Mouse (Mus musculus) testis, postnatal 14 days (tissue): ENCODE measurements around the gene Sntg2.

Experiments
- DNase-seq: peaks from one replicate; pipeline ENCODE4 v3.0.0; 2021; ENCODE audit warnings: low spot score

The Sntg2 gene

DNA sequence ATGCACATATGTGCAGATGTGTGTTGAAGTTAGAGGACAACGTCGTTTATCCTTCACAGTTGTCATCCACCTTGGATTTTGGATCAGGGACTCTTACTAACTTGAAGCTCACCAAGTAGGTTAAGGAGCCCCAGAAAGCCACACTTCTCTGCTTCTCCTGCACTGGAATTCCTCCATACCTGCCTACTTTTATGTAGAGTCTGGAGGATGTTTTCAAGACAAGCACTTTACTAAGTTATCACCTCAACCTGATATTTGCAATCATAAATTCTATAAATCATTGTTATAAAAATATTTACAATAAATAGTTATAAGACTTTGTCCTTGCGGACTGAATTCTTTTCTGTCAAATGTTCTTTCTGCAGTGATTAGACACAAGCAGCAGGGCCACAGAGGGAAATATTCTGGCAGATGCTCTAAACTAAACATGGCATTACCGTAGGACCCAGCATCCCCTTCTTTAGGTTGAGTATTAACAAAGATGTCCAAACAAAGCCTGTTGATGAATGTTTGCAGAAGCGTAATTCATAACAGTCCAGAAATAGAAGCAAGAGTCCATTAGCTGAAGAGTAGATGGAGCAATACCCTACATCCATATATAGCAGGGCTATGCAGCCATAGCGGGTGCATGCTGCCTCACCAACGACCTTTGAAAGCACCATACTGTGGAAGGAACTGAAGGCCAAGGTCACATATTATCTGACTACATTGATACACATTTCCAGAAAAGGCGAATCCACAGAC is 100.8 kb downstream of the Sntg2 start:
- no peak for DNase-seq

DNA sequence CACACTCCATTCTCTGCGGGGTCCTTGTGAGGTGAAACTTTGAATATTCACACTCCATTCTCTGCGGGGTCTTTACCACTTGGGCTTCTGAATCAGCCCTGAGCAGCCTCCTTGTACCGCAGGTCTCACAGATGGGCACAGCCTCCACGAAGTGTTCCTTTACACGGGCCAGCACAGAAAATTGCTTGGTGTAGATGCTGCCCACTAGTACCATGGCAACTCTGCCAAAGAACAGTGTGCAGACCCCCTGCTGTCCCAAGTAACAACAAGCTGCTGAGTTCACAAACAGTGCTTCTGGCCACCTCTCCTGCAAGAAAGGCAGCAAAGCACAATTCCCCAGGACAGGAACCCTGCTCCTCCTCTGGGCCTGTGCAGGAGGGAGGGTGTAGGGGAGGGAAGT is 109.0 kb downstream of the Sntg2 start:
- DNase-seq, result no peak

DNA sequence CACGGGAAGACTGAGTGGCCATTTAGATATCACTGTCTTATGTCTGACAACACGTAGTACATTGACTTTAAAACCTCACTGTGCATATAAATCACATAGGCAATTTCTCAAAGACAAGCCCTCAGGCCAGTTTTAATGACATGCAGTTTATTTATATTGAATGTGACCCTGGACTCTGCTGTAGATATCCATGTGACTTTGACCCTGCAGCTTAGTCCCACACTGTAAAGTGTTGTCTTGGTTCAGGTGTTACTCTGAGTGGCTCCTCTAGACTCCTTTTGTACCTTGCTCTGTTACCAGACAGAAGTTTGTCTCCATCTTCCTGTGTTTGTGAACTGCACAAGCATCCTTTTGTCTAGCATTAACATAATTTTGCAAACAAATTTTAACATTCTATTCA is 112.0 kb downstream of the Sntg2 start:
- DNase-seq, result no peak

DNA sequence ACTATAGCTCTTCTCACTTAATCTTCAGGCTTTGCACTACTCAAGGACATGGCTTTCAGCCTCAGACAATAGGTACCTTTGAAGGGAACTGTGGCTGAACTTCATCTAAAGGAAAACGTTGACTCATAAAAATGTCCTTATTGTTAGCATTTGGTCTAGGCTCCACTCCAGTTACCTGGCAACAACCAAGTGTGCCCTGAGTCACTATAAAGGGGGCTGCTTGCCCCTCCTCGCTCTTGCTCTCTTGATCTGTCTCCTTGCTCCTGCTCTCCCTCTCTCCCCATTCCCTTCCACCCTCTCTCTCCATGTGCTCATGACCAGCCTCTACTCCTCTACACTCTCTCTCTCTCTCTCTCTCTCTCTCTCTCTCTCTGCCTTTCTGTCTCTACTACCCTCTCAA is 114.5 kb downstream of the Sntg2 start:
- DNase-seq, result no peak

DNA sequence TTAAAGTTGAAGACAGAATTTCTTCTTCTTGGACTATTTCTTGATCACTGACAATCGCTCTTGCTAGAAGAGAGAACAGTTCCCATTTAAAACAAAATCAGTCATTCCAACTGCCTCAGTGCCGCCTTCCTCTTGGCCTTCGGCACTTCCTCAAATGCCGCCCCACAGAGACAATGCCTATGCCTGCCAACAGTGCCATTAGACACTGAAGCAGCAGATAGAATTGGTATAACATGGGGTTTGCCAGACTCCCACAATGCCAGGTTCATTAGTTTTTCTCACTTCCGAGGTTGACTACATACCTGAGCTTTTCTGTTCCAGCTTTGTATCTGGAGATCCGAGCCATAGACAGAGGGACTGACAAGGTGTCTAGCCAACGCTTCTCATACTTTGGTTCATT is 115.5 kb downstream of the Sntg2 start:
- DNase-seq, result no peak

DNA sequence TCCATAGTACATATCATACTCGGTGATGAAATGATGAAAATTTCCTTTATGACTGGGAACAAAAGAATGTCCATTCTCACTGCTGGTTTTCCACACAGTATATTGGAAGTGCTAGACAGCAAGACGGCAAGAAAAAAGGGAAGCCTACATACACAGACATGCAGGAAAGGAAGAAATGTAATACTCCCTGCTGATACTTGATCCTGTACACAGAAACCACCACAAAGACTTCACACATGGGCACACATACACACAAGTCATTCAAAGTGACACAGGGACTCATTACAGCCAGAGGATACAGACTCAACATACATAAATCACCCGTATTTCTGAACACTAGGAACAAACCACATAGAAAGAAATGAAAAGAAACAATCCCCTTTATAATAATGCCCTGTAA is 117.0 kb downstream of the Sntg2 start:
- no peak for DNase-seq

DNA sequence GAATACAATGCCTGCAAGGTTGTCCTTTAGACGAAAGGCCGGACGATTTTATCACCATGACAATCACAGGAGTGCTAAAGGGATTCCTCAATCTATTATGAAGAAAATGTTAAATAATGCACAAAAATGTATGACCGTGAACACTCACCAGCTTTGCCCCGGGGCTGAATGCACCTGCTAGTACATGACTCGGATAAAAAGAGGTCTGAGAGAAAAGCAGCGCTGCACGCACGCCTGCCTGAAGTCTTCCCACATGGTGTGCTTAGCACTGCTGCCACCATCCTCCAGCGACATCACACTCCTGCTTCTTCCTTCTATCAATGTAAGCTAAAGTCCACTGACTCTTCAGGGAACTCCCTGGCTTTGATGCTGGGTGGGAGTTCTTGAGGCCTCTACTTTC is 118.6 kb downstream of the Sntg2 start:
- no peak for DNase-seq

DNA sequence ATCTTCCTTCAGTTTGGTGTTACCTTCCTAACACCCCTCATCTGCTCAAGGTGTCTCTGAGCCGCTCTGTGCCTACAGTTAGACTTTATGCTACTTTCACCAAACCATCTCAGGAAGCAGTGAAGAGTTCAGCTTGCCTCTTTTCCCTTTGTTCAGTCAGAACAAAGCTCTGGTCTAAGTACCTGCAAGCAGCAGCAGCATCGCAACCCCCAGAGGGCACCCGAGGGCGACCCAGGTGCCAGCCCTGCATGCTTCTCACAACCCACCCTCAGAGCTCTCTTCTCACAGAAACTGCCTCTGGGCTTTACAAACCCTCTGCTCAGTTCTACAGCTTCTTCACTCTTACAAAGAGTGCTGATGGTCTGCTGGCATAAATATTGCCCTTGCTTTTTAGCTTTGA is 120.8 kb downstream of the Sntg2 start:
- no peak for DNase-seq

DNA sequence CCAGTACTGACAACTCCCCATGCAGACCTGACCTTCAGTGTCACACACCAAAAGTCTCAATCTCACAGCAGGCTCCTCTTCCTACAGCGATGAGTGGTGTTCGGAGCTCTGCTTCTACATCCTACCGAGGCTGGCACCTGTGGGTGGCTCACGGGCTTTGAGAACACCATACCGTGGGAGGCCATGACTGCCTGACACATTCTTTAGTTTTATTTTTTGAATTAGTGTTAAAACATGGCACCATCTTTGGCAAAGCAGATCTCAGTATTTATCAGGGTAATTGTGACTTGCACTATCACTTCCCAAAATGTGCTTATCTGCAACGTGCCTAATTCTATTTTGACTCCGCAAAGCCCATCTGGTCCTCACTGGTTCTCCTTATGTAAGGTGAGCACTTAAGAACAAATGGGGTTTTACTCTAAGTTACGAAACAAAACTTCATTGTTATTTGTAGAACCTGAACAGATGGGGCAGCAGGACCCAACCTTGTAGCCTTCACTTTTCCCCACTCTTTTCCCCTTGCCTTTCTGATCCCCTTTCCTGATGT is 121.8 kb downstream of the Sntg2 start:
- no peak for DNase-seq

DNA sequence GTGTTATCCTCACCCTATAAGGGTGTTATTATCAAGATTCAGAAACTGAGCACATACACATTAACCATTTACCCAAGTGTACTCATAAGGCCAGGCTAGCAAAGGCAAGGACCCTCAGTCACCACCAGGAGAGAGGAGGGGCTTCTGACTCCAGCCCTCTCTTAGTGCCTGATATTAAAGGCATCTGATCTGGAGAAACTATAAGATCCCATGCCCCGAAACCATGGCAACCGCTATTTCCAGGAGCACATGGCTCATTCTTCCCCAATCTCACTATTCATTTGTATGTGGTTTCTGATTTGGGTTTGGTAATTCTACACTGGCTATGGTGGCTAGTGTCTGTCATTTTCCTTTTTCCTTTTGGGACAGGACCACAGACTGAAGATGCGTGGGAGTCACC is 124.1 kb downstream of the Sntg2 start:
- no peak for DNase-seq

DNA sequence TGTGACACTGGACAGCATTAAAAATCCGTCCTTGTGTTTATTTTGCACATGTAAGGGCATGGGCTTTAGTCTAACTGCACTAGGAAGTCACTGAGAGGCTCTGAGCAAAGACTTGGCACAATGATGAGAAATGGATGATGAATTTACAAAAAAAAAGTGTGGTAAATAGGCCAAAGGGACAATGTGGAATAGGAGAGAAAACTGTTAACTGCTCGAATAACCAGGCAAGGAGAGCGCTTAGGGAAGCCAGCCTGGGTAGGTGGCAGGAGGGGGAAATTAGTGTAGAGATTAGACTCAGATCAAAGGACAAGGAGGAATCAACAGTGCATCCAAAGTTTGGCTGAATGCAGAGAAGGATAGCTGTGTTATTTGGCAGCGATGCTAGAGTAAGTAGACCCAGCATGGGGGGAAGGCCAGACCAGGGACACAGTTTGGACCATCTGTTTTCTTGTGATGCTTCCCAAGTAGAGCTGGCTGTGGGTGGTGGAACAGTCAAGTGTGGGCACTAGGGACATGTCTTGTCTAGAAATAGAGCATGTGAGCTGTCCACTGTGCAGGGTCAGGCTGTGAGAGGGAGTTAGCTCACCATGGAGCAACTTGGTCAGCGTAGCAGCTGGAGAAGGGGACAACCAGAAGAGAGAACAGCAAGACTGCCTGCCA is 126.8 kb downstream of the Sntg2 start:
- no peak for DNase-seq

DNA sequence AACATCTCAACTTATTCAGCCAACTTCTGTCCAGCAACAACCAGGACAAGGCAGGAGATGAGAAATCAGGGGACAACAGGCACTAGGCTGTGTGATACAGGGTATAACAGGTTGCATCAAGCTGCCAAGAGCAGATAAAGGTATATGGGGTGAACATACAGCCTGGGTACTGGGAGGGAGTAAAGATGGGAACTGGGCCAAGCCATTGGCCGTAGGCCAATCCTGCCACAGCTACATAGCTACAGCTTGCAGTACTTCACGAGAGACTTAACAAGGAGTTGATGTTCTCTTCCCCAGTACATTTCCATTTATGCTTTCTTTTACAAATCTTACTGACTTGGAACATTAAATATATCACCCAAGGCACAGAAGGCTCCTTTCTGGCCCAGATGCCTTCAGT is 129.0 kb downstream of the Sntg2 start:
- DNase-seq, result no peak

DNA sequence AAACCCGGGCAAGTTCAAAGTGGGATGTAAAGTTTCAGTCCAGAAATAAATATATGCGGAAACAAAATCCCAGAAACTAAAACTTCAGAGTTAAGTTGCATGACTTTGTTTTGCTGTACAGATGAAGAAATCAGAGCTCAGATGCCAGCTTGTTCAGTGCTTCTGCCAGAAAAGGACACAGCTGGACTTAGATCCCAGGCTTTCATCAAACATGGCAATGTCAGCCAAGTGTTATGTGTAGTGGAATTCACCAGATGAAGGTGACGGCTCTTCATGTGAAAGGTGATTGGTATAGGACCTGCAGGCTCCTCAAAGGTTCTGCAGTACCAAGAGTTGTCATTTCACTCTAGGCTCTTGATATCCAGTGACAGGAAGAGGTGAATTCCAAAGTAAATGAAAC is 132.3 kb downstream of the Sntg2 start:
- no peak for DNase-seq

DNA sequence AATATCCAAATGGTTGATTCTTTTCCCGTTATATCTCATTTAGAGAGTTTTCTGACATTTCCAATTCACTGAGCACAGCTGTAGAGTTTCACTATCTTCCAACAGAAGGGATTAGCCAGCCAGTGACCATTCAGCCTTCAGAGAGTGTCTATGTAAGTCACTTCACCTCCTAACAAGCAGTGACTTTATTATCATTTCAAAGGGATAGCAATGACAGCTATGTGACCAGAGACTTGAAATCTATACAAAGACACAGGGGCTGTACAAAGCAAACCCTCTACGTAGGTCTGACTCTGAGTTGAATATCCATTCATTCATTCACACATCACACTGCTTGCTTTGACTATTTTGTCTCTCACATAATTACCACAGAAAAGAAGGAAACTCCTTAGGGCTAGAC is 138.2 kb downstream of the Sntg2 start:
- DNase-seq, result no peak

DNA sequence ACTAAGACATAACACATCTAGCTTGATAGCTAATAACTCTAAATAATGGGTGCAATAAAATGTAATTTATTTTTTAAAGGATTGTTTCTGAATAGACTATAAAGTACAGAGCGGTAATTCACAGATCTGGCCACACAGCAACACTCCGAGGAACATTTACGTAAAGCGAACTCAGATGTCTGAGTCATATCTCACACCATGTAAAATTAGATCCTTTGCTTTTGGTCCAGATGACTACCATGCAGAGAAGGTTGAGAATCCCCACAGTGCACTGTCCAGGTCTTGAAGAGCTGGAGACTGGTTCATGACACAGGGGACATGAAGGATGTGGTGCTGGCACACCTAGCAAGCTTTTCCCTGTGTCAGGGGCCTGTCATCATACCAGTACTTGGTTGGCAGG is 145.2 kb downstream of the Sntg2 start:
- DNase-seq, result no peak

DNA sequence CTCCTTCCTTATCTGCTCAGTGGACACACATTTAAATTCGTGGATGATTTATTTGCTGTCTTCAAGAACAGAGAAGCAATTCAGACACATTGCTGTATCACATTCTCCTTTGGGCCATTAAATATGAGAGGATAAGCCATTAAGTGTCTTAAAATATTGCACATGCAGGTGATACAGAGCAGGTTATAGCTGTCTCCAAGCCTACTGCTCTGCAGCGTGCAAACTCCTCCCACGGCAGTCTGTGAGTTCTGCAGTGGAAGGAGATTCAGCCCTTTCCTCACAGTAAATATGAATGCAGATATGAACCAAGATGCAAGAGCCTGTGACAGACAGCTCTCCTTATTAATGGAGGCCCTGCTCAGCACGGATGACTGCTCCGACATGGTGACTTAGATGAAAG is 146.9 kb downstream of the Sntg2 start:
- no peak for DNase-seq

DNA sequence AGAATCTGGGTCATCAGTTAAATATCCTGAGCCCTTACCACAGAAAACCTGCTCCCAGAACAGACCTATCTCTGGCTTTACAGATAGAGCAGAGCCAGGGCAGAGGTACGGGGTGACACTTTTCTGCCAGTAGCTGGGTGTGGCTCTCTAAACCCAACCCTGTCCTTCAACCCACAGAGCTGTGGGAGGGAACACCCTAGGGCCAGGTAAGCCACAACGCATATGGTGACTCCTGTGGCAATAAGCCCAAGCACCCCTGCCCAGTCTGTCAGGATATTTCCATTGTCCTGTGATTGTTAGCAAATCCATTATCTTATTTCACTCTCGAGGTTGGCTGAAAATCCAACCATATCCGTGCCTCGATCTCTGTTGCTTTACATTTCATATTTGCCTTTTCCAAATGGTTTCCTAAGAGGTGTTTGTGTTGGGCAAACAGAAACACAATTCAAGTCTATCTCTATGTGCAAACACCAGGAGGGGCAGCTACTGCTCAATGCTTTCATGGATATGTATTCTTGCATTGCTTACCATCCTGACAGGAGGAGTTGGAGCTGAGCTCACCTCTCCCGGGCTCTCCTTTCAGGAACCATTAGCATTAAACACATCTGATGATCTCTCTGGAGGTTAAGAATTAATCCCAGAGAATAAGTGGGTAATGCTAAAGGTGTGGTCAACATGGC is 156.3 kb downstream of the Sntg2 start:
- DNase-seq, result no peak

DNA sequence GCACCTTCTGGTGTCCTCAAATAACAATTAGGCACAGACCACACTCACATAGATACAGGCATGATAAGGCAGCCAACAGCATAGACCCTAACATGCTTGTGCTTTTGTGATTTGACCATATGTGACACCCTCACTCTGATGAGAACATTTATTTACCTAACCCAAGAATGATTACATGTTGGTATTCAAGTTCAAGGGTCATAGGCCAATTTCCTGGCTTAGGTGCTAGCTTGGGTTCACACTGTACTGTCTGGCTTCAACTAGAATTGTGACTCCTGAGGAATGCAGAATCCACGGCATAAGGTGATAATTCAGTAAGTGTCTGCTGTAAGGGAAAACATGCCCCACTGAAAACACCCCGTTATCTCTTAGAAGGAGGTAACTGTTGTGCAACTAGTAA is 158.4 kb downstream of the Sntg2 start:
- no peak for DNase-seq

DNA sequence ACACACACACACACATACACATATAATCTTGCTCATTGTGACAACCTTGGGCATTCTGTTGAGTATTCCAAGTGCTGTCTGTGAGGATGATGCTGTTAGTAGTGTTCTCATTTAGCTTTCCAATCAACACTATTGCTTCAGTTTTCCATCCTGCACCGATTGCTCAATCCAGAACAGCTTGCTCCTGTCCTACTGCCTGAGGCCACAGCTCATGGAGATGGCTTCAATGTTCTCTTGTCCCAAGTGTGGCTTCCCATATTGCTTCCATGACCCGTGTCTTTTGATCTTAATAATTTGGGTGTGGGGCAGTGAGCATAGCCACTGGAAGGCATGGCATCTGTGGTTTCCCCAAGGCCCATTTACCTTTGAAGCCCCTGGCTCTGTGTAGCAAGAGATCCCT is 162.8 kb downstream of the Sntg2 start:
- DNase-seq, result no peak

DNA sequence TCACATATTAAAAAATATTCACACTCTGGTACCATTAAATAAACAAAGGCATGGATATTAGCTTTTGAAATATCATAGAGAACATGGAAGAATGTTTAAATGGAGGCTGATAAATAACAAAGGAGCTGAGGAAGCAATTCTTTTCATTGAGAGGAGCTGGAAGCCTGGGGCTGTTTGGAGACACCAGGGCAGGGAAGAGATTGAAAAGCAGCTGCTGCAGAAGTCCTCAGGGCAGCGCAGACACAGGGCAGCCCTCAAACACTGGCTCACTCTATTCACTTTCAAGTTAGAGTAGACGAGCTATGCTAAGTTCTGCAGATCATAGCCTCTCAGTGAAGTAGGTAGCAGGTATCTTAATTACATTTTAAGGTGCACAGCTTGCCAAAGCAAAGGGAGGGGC is 164.6 kb downstream of the Sntg2 start:
- no peak for DNase-seq

DNA sequence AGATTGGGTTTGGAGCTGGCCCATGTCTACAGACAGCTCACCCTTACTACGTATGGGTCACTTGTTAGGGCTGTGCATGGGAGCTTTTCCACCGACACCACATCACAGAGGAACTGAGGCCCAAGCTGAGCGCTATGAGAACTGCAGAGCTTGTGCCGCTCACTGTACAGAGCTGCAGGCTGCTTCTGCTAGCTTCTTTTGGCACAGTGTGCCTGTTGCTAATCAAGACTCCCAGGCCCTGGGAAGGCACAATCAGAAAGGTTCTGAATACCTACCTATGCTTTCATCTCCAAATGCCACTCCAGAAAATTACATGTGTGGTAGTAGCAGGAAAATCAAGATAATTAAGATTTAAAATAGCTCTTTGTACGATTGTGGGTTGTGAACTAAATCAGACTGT is 165.1 kb downstream of the Sntg2 start:
- no peak for DNase-seq

DNA sequence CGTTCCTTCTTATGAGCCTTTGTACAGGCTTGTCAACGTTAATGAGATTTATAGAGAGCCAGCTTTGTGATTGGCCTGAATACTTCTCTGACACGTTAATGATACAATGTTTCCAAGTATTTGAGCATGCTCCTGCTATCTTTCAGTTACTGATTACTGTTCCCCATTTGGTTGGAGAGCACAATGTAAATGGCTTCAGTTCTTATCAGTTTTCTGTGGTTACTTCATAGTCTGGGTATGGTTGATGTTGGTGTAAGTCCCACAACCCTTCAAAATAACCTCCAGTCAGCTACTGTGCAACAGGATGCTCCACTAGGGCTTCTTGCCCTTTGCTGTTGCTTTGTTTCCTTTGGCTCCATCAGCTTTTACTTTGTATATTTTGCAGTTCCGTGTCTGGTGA is 168.7 kb downstream of the Sntg2 start:
- peak; percentile 33 for DNase-seq

DNA sequence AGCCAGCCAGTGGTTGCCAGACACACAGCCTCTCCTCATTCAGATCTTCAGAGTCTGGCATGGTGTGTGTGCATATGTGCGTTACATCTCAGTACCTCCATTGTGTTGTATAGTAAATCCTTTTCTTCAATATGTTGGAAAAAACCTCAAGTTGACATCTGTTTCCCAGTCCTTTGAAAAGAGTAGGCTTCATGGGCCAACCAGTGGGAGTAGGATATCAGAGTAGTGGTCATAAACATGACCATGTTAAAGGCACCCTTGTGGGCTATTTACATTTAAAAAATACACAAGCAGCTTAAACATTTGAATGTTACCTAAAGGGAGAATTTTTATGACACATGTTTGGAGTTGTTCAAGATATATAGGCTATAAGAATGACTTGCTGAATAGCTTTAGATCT is 170.4 kb downstream of the Sntg2 start:
- DNase-seq, result no peak
